Mouse (Mus musculus): ENCODE measurements around the gene Zfp62. TPM values are rescaled to one million over a fixed set of nuclear protein-coding genes. Genes with fewer than 3 reads are reported as not detected.
A peak's percentile ranks its signal among the peaks of the same experiment; 100 is the strongest.

Gene Zfp62
- polyA plus RNA-seq, 1 experiment from 2014 or later = 30.0 TPM

- Histone ChIP-seq H3K4me1 (ENCODE audit: control insufficient read depth, insufficient read depth, low read length) (peaks cover 48% of the 10 kb centered on the region), H3K27ac (ENCODE audit: low read length) (peak overlapping the region; percentile 91), H3K9me3 (replicated peaks; ENCODE audit: control insufficient read depth, low read length) (no peaks in the 10 kb centered on the region), H3K27me3 (ENCODE audit: control insufficient read depth, insufficient read depth, low read length) (no peaks in the 10 kb centered on the region), H3K36me3 (ENCODE audit: control insufficient read depth, insufficient read depth) (peaks cover 11% of the 10 kb centered on the region; the same call in 1 of the 2 replicates), H3K4me3 (ENCODE audit: low read length) (peak overlapping the region; percentile 68), H3K9ac (ENCODE audit: low read length) (peak overlapping the region; percentile 91), H3K4me2 (ENCODE audit: low read depth, low read length) (peak overlapping the region; percentile 84)
- ATAC-seq (replicated peaks; ENCODE audit: extremely low read depth, insufficient read depth, low FRiP score) = 0 out of 2 replicates have a peak, but pooled peaks have one; percentile 4
- WGBS = 24% methylated on average over 10 of the region's 10 CpGs
These were observed 46.8 kb downstream of the Zfp62 start for GRCm38 (mm10) chr11:49249811-49250421.

- Histone ChIP-seq H3K27ac (ENCODE audit: low read length) (peak overlapping the region; percentile 91), H3K4me1 (ENCODE audit: control insufficient read depth, insufficient read depth, low read length) (peaks cover 40% of the 10 kb centered on the region), H3K9ac (ENCODE audit: low read length) (peak overlapping the region; percentile 91), H3K4me3 (ENCODE audit: low read length) (peak overlapping the region; percentile 68), H3K9me3 (replicated peaks; ENCODE audit: control insufficient read depth, low read length) (no peaks in the 10 kb centered on the region), H3K4me2 (ENCODE audit: low read depth, low read length) (peak overlapping the region; percentile 84), H3K27me3 (ENCODE audit: control insufficient read depth, insufficient read depth, low read length) (no peaks in the 10 kb centered on the region), H3K36me3 (ENCODE audit: control insufficient read depth, insufficient read depth) (peaks cover 12% of the 10 kb centered on the region; the same call in 1 of the 2 replicates)
- peak; percentile 94 for ATAC-seq (replicated peaks; ENCODE audit: extremely low read depth, insufficient read depth, low FRiP score)
- WGBS = 2% methylated on average over 45 of the region's 45 CpGs
These were observed 47.6 kb downstream of the Zfp62 start for GRCm38 (mm10) chr11:49250422-49251379.

GRCm38 (mm10) chr11:49251380-49251761 is 48.3 kb downstream of the Zfp62 start:
- no peak for ATAC-seq (replicated peaks; ENCODE audit: extremely low read depth, insufficient read depth, low FRiP score)
- H3K4me1 ChIP-seq (ENCODE audit: control insufficient read depth, insufficient read depth, low read length) = peaks cover 34% of the 10 kb centered on the region
- 56% methylated on average over 7 of the region's 7 CpGs for WGBS
- peak overlapping the region; percentile 91 for H3K27ac ChIP-seq (ENCODE audit: low read length)
- H3K4me2 ChIP-seq (ENCODE audit: low read depth, low read length) = peak overlapping the region; percentile 84
- H3K36me3 ChIP-seq (ENCODE audit: control insufficient read depth, insufficient read depth) = peaks cover 14% of the 10 kb centered on the region
- no peaks in the 10 kb centered on the region for H3K27me3 ChIP-seq (ENCODE audit: control insufficient read depth, insufficient read depth, low read length)
- peak overlapping the region; percentile 91 for H3K9ac ChIP-seq (ENCODE audit: low read length)
- H3K4me3 ChIP-seq (ENCODE audit: low read length) = peak overlapping the region; percentile 68
- H3K9me3 ChIP-seq (replicated peaks; ENCODE audit: control insufficient read depth, low read length) = no peaks in the 10 kb centered on the region

GRCm38 (mm10) chr11:49252048-49252447 is 49.0 kb downstream of the Zfp62 start:
- Histone ChIP-seq H3K27ac (ENCODE audit: low read length) (no peak overlapping the region), H3K9ac (ENCODE audit: low read length) (peak overlapping the region; percentile 91; the same call in 1 of the 2 replicates), H3K36me3 (ENCODE audit: control insufficient read depth, insufficient read depth) (peaks cover 16% of the 10 kb centered on the region), H3K27me3 (ENCODE audit: control insufficient read depth, insufficient read depth, low read length) (no peaks in the 10 kb centered on the region), H3K9me3 (replicated peaks; ENCODE audit: control insufficient read depth, low read length) (no peaks in the 10 kb centered on the region), H3K4me2 (ENCODE audit: low read depth, low read length) (peak overlapping the region; percentile 84), H3K4me1 (ENCODE audit: control insufficient read depth, insufficient read depth, low read length) (peaks cover 33% of the 10 kb centered on the region), H3K4me3 (ENCODE audit: low read length) (peak overlapping the region; percentile 68)
- 81% methylated on average over 5 of the region's 5 CpGs for WGBS
- ATAC-seq (replicated peaks; ENCODE audit: extremely low read depth, insufficient read depth, low FRiP score) = no peak

- no peak overlapping the region for H3K4me3 ChIP-seq (ENCODE audit: low read length)
- peaks cover 33% of the 10 kb centered on the region for H3K4me1 ChIP-seq (ENCODE audit: control insufficient read depth, insufficient read depth, low read length)
- H3K27ac ChIP-seq (ENCODE audit: low read length) = no peak overlapping the region
- H3K4me2 ChIP-seq (ENCODE audit: low read depth, low read length) = peak overlapping the region; percentile 37
- no peaks in the 10 kb centered on the region for H3K27me3 ChIP-seq (ENCODE audit: control insufficient read depth, insufficient read depth, low read length)
- no peaks in the 10 kb centered on the region for H3K9me3 ChIP-seq (replicated peaks; ENCODE audit: control insufficient read depth, low read length)
- no peak for ATAC-seq (replicated peaks; ENCODE audit: extremely low read depth, insufficient read depth, low FRiP score)
- 87% methylated on average over 6 of the region's 6 CpGs for whole genome bisulfite sequencing
- no peak overlapping the region for H3K9ac ChIP-seq (ENCODE audit: low read length)
- peaks cover 18% of the 10 kb centered on the region for H3K36me3 ChIP-seq (ENCODE audit: control insufficient read depth, insufficient read depth)
These were observed 49.9 kb downstream of the Zfp62 start for GRCm38 (mm10) chr11:49253035-49253434.

GRCm38 (mm10) chr11:49259296-49259695 is 56.2 kb downstream of the Zfp62 start:
- WGBS = 86% methylated on average over 2 of the region's 2 CpGs
- no peaks in the 10 kb centered on the region for H3K9me3 ChIP-seq (replicated peaks; ENCODE audit: control insufficient read depth, low read length)
- H3K27ac ChIP-seq (ENCODE audit: low read length) = no peak overlapping the region
- peaks cover 31% of the 10 kb centered on the region for H3K36me3 ChIP-seq (ENCODE audit: control insufficient read depth, insufficient read depth)
- H3K27me3 ChIP-seq (ENCODE audit: control insufficient read depth, insufficient read depth, low read length) = no peaks in the 10 kb centered on the region
- peaks cover 10% of the 10 kb centered on the region for H3K4me1 ChIP-seq (ENCODE audit: control insufficient read depth, insufficient read depth, low read length)
- ATAC-seq (replicated peaks; ENCODE audit: extremely low read depth, insufficient read depth, low FRiP score) = no peak
- H3K4me2 ChIP-seq (ENCODE audit: low read depth, low read length) = no peak overlapping the region
- H3K4me3 ChIP-seq (ENCODE audit: low read length) = no peak overlapping the region
- H3K9ac ChIP-seq (ENCODE audit: low read length) = no peak overlapping the region

GRCm38 (mm10) chr11:49259829-49260228 is 56.7 kb downstream of the Zfp62 start:
- Histone ChIP-seq H3K27me3 (ENCODE audit: control insufficient read depth, insufficient read depth, low read length) (no peaks in the 10 kb centered on the region), H3K4me3 (ENCODE audit: low read length) (no peak overlapping the region), H3K4me2 (ENCODE audit: low read depth, low read length) (no peak overlapping the region), H3K36me3 (ENCODE audit: control insufficient read depth, insufficient read depth) (peaks cover 30% of the 10 kb centered on the region), H3K9ac (ENCODE audit: low read length) (no peak overlapping the region), H3K27ac (ENCODE audit: low read length) (no peak overlapping the region), H3K4me1 (ENCODE audit: control insufficient read depth, insufficient read depth, low read length) (peaks cover 10% of the 10 kb centered on the region), H3K9me3 (replicated peaks; ENCODE audit: control insufficient read depth, low read length) (no peaks in the 10 kb centered on the region)
- 50% methylated on average over 1 of the region's 1 CpGs for WGBS
- no peak for ATAC-seq (replicated peaks; ENCODE audit: extremely low read depth, insufficient read depth, low FRiP score)

GRCm38 (mm10) chr11:49260598-49261312 is 57.7 kb downstream of the Zfp62 start:
- Histone ChIP-seq H3K9ac (ENCODE audit: low read length) (no peak overlapping the region), H3K4me1 (ENCODE audit: control insufficient read depth, insufficient read depth, low read length) (peaks cover 10% of the 10 kb centered on the region), H3K36me3 (ENCODE audit: control insufficient read depth, insufficient read depth) (peaks cover 28% of the 10 kb centered on the region), H3K27ac (ENCODE audit: low read length) (peak overlapping the region; percentile 46), H3K4me2 (ENCODE audit: low read depth, low read length) (no peak overlapping the region), H3K9me3 (replicated peaks; ENCODE audit: control insufficient read depth, low read length) (no peaks in the 10 kb centered on the region), H3K27me3 (ENCODE audit: control insufficient read depth, insufficient read depth, low read length) (no peaks in the 10 kb centered on the region), H3K4me3 (ENCODE audit: low read length) (no peak overlapping the region)
- peak; percentile 29; the same call in 1 of the 2 replicates for ATAC-seq (replicated peaks; ENCODE audit: extremely low read depth, insufficient read depth, low FRiP score)
- 70% methylated on average over 21 of the region's 21 CpGs for WGBS

All from heart, embryonic 16.5 days (tissue).